Mouse (Mus musculus) macrophage (primary cell): ENCODE data around the gene Pprc1. TPM values are rescaled to one million over a fixed set of nuclear protein-coding genes. Genes with fewer than 3 reads are reported as not detected.

ENCODE experiments used
- H3K27ac ChIP-seq: fragments of 350-480 bp; formaldehyde crosslinking; 2 replicates; pipeline ENCODE4 v1.9.0; 2021
- H3K36me3 ChIP-seq: fragments of 350-480 bp; formaldehyde crosslinking; 2 replicates; pipeline ENCODE4 v1.9.0; 2021; ENCODE audit errors: inconsistent target
- H3K4me3 ChIP-seq: fragments of 350-480 bp; formaldehyde crosslinking; 2 replicates; pipeline ENCODE4 v1.9.0; 2021; ENCODE audit errors: inconsistent target
- H3K79me2 ChIP-seq: fragments of 350-480 bp; formaldehyde crosslinking; 2 replicates; pipeline ENCODE4 v1.9.0; 2021; ENCODE audit errors: inconsistent target
- WGBS: methylation state at CpG from one replicate; pipeline ENCODE4 v1.1.7; 2026; ENCODE audit warnings: inconsistent platforms; ENCODE audit not compliant: missing documents; 5-methylcytosine and 5-hydroxymethylcytosine counted together
- polyA plus RNA-seq: library from polyadenylated mRNA; stranded (reverse); fragments of 250-400 nt; gene quantifications from 3 replicates; pipeline ENCODE4 v1.2.4, GENCODE M21; 2018; ENCODE audit warnings: inconsistent platforms

The Pprc1 gene
- polyA plus RNA-seq, 1 experiment from 2014 or later = 15.9 TPM

DNA sequence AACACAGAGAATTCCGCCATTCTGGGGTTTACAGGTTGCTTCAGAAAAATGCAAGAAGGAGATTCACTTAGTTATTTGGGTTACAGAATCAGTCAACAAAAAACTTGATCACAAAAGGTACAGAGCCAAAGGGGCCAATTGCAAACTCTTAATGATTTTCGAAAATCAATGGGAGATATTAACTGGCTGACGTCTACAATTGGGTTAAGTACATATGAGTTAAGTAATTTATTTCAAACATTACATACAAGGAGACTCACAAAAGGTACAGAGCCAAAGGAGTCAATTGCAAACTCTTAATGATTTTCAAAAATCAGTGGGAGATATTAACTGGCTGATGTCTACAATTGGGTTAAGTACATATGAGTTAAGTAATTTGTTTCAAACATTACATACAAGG lies 54.9 kb downstream of the Pprc1 start:
- Histone ChIP-seq H3K27ac (no peak overlapping the region), H3K79me2 (no peaks in the 10 kb centered on the region), H3K4me3 (no peak overlapping the region), H3K36me3 (no peaks in the 10 kb centered on the region)
- 96% methylated on average over 3 of the region's 3 CpGs for WGBS

DNA sequence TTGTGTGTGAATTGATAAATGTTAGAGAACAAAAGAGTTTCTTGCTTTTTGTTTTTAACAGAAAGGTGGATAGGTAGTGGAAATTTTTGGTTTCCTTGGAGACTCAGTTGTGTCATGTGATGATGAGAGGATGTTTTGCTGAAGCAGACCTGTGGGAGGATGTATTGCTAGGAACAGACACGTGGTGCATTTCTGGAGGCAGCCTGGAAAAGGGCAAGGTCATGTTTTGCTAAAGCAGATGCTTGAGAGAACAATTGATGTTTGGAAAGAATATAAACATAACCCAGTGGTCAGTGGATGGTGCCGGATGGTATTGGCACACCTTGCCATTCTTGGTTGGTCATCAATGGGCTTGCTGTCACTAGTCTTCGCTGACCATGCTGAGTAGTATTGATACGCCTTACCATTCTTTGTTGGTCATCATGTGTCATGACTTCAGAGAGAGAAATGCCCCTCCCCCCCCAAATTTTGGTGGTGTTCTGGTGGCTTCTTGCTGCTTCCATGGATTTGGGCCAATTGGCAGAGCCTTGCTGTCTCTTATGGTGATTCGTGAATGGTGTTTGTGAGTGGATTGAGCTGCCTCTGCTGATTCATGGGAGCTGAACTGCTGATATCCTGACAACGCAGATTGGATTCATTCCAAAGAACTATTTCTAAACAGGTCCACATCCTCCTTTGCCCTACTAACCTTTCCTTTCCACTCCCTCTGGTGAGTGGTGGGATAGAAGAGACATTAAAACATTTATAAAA lies 58.9 kb downstream of the Pprc1 start:
- H3K79me2 ChIP-seq = no peaks in the 10 kb centered on the region
- H3K4me3 ChIP-seq = no peak overlapping the region
- H3K36me3 ChIP-seq = no peaks in the 10 kb centered on the region
- H3K27ac ChIP-seq = no peak overlapping the region
- WGBS = 90% methylated on average over 5 of the region's 6 CpGs

DNA sequence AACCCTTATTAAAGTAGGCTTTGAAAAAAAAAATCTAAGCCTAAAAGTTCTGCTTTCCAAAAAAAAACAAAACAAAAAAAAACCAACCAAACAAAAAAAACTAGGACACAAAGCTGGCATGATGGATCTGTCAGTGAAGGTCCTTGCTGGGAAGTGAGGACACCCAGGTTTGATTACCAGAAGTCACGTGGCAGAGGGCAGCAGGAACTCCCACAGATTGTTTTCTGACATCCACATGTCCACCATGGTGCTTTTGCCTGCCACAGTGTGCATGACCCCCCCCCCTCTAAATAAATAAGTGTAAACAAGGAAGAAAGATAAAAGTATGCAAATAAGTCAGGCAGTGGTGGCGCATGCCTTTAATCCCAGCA lies 59.5 kb downstream of the Pprc1 start:
- 94% methylated on average over 2 of the region's 2 CpGs for WGBS
- H3K4me3 ChIP-seq = no peak overlapping the region
- H3K36me3 ChIP-seq = no peaks in the 10 kb centered on the region
- no peaks in the 10 kb centered on the region for H3K79me2 ChIP-seq
- no peak overlapping the region for H3K27ac ChIP-seq

DNA sequence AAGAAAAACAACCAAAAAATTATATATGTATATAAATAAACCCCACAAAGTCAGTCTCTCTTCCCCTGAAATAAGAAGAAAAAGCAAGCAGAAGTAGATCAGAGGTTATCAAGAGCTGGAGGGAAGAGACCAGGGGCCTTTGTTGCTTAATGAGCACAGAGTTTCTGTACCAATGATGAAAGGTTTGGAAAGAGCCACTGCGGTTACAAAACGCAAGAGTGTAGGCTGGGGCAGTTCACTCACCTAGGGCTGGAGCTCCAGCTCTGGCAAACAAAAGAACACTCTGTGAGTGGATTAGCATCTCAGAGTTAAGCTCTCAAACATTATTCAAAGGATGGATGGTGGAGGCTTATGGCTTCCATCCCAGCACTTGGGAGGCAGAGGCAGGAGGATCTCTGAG lies 65.5 kb downstream of the Pprc1 start:
- Histone ChIP-seq H3K27ac (no peak overlapping the region), H3K4me3 (no peak overlapping the region), H3K36me3 (no peaks in the 10 kb centered on the region), H3K79me2 (no peaks in the 10 kb centered on the region)
- WGBS = 70% methylated on average over 2 of the region's 2 CpGs

DNA sequence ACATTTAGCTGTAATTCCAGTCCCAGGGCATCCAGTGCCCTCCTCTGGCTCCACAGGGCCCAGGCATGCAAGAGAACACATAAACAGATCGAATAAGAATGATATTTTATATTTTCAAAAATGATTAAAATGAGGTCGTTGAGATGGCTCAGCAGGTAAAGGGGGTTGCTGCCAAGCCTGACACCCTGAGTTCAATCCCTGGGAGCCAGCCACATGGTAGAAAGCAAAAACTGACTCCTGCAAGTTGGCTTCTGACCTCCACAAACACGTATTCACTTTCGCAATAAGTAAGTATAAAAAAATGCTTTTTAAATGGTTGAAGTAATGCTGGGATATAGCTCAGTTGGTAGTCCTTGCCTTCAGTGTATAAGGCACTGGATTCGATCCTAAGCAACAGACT lies 66.1 kb downstream of the Pprc1 start:
- Histone ChIP-seq H3K4me3 (no peak overlapping the region), H3K36me3 (no peaks in the 10 kb centered on the region), H3K27ac (no peak overlapping the region), H3K79me2 (no peaks in the 10 kb centered on the region)
- WGBS = 77% methylated on average over 5 of the region's 5 CpGs

DNA sequence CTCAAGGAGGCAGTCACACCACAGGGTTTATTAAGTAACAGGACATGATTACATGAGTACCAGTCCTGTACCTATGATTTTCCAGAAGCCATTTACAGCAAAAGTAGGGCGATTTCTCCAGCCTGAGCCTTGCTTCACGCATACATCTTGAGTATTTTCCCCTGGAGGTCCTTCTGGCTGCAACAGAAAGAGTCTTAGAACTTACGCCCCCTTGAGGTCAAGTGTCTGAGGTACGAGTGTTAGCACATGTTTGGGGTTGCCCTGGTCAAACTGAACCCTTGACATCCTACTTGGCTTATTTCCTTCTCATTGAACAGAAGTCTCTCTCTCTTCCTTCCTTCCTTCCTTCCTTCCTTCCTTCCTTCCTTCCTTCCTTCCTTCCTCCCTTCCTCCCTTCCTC lies 69.9 kb downstream of the Pprc1 start:
- WGBS = 76% methylated on average over 4 of the region's 4 CpGs
- H3K27ac ChIP-seq = no peak overlapping the region
- no peaks in the 10 kb centered on the region for H3K36me3 ChIP-seq
- H3K4me3 ChIP-seq = no peak overlapping the region
- no peaks in the 10 kb centered on the region for H3K79me2 ChIP-seq

DNA sequence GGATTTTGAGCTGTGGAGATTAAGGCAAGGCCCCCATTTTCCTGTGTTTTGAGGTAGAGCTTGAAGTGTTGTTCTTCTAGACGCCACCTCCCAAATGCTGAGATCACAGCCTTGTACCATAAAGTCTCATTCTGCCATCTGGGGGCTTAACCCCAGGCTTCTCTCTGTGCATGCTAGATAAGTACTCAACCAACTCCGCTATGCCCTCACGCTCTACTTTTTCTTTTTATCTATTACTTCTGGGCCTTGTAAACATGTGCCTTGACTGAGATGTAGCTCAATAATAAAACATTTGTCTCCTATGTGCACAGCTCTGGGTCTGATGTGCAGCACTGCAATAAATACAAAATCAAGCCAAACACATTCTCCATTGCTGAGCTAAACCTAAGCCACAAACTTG lies 74.8 kb downstream of the Pprc1 start:
- Histone ChIP-seq H3K27ac (no peak overlapping the region), H3K4me3 (no peak overlapping the region), H3K79me2 (no peaks in the 10 kb centered on the region), H3K36me3 (no peaks in the 10 kb centered on the region)
- WGBS = 97% methylated on average over 3 of the region's 3 CpGs

DNA sequence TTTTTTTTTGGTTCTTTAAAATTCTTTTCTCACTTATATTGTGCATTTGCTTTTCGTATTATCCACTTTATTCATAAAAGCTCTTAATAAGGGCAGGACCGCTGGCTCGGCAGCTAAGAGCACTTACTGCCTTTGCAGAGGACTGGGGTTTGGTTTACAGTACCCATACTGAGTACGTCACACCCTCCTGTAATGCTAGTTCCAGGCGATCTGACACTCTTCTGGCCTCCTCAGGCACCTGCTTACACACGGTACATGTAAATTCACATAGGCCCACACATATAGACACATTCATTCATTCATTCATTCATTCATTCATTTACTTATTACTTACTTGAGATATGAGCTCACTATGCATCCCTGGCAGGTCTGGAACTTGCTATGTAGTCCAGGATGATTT lies 76.2 kb downstream of the Pprc1 start:
- no peak overlapping the region for H3K4me3 ChIP-seq
- H3K79me2 ChIP-seq = no peaks in the 10 kb centered on the region
- 85% methylated on average over 6 of the region's 6 CpGs for WGBS
- H3K36me3 ChIP-seq = no peaks in the 10 kb centered on the region
- no peak overlapping the region for H3K27ac ChIP-seq

Other genes starting within 250 kb of the Pprc1 start
- not detected in 3 replicates for gene Kcnip2, start 228.8 kb upstream of the Pprc1 start, polyA plus RNA-seq
- gene Armh3, start 46.4 kb upstream of the Pprc1 start, polyA plus RNA-seq = 9.3 to 14.2 TPM (median 10.7 TPM) in 3 replicates
- 5.1 to 9.8 TPM (median 9.4 TPM) in 3 replicates for gene Hps6, start 41.4 kb upstream of the Pprc1 start, polyA plus RNA-seq
- 59.8 to 83.3 TPM (median 73.3 TPM) in 3 replicates for gene Ldb1, start 328 bp downstream of the Pprc1 start, polyA plus RNA-seq
- gene Nolc1, start 31.0 kb downstream of the Pprc1 start, polyA plus RNA-seq = 18.8 to 68.9 TPM (median 43.9 TPM) in 3 replicates
- 0.12 TPM in 1 of 3 replicates, not detected in the others for gene Elovl3, start 87.0 kb downstream of the Pprc1 start, polyA plus RNA-seq
- gene Pitx3, start 103.4 kb downstream of the Pprc1 start, polyA plus RNA-seq = not detected in 3 replicates
- gene Gbf1, start 107.6 kb downstream of the Pprc1 start, polyA plus RNA-seq = 26.0 to 52.8 TPM (median 26.1 TPM) in 3 replicates